Mouse (Mus musculus): ENCODE results near the gene Gp6. TPM values are rescaled to one million over a fixed set of nuclear protein-coding genes. Genes with fewer than 3 reads are reported as not detected.

The Gp6 gene
- polyA plus RNA-seq, 1 experiment from 2014 or later = not detected

DNA sequence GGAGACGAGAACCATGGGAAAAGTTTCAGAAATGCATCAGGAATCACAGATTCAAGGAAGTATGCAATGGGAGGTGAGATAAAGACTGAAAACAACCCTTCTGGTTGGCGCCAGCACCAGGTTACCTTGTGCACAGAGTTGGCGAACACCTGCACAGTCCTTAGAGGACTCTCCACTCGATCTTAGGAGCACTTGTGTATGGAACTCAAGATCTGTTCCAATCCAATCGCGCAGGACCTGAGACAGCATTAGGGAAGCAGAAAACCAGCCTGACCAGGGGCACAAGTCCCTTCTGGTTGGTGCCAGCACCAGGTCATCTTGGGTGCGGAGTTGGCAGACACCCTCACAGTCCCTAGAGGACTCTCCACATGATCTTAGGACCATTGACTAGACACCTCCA lies 24.0 kb downstream of the Gp6 start:
- Histone ChIP-seq H3K4me2 (no peak overlapping the region), H3K27me3 (replicated peaks) (no peaks in the 10 kb centered on the region), H3K4me1 (no peaks in the 10 kb centered on the region), H3K27ac (replicated peaks) (no peak overlapping the region), H3K9ac (replicated peaks) (no peak overlapping the region), H3K4me3 (replicated peaks) (no peak overlapping the region), H3K36me3 (no peaks in the 10 kb centered on the region), H3K9me3 (replicated peaks) (no peaks in the 10 kb centered on the region)
- ATAC-seq (ENCODE audit: low FRiP score) = no peak
- WGBS = 78% methylated on average over 7 of the region's 7 CpGs

- no peaks in the 10 kb centered on the region for H3K27me3 ChIP-seq (replicated peaks)
Observed at GRCm38 (mm10) chr7:4337509-4337908, 60.0 kb downstream of the Gp6 start, which contains the start of gene Ncr1. Gene Ncr1, plus strand, starts transcription at chr7:4337724.

DNA sequence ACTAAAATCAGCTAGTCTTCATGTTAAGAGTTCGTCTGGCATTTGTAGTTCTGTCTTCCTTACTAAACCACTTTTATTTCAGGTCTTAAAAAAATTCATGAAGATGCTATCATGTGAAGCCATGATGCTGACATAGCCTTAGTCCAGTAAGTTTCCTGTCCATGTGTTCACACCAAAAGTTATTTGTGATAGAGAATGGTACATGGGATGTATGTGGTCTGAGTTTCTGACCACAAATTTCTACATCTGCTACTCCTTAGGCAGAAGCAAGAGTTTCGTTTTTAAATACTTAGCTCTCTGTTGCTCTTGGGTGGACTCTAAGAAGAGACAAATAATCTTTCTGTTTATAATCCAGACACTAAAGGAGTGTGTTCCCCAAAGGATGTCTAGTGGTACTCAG lies 74.2 kb downstream of the Gp6 start:
- no peaks in the 10 kb centered on the region for H3K27me3 ChIP-seq (replicated peaks)
- no peaks in the 10 kb centered on the region for H3K4me1 ChIP-seq

More at GRCm38 (mm10) chr7:4337509-4337908, 60.0 kb downstream of the Gp6 start, which contains the start of gene Ncr1:
- Histone ChIP-seq H3K4me3 (replicated peaks) (no peak within 1 kb of the TSS), H3K9me3 (replicated peaks) (no peaks in the 10 kb centered on the region), H3K4me2 (no peak within 1 kb of the TSS), H3K36me3 (no peaks in the 10 kb centered on the region), H3K27ac (replicated peaks) (no peak within 1 kb of the TSS), H3K9ac (replicated peaks) (no peak within 1 kb of the TSS), H3K4me1 (no peaks in the 10 kb centered on the region)
- no peak for ATAC-seq (ENCODE audit: low FRiP score)

More for the DNA sequence above, 74.2 kb downstream of the Gp6 start:
- 77% methylated on average over 2 of the region's 2 CpGs for WGBS
- H3K36me3 ChIP-seq = no peaks in the 10 kb centered on the region
- no peaks in the 10 kb centered on the region for H3K9me3 ChIP-seq (replicated peaks)
- no peak overlapping the region for H3K27ac ChIP-seq (replicated peaks)
- no peak overlapping the region for H3K9ac ChIP-seq (replicated peaks)
- no peak for ATAC-seq (ENCODE audit: low FRiP score)
- H3K4me3 ChIP-seq (replicated peaks) = no peak overlapping the region
- H3K4me2 ChIP-seq = no peak overlapping the region

Small RNAs within 50 kb of the gene (microRNA-seq; reads per million reads assigned to microRNA genes)
- gene Gm24605 (not detected), gene Gm24752 (not detected), gene Gm25349 (not detected)

Other genes with a start within 250 kb of the Gp6 start
- 6.6 TPM in 2 replicates for gene Leng9, start 247.4 kb downstream of the Gp6 start, polyA plus RNA-seq (2015; fragmentation: Nextera tagmentation; extraction: Ambion mirVana)
- gene Cdc42ep5, start 232.9 kb downstream of the Gp6 start, polyA plus RNA-seq (2015; fragmentation: Nextera tagmentation; extraction: Ambion mirVana) = 7.9 and 15.5 TPM in 2 replicates
- 0.14 TPM in 1 of 2 replicates, not detected in the other for gene Lilra5, start 160.0 kb downstream of the Gp6 start, polyA plus RNA-seq (2015; fragmentation: Nextera tagmentation; extraction: Ambion mirVana)
- gene Ncr1, start 60.0 kb downstream of the Gp6 start, polyA plus RNA-seq (2015; fragmentation: Nextera tagmentation; extraction: Ambion mirVana) = 0.19 TPM in 1 of 2 replicates, not detected in the other
- 38.2 and 41.9 TPM in 2 replicates for gene Rdh13, start 47.9 kb upstream of the Gp6 start, polyA plus RNA-seq (2015; fragmentation: Nextera tagmentation; extraction: Ambion mirVana)
- gene Eps8l1, start 62.9 kb upstream of the Gp6 start, polyA plus RNA-seq (2015; fragmentation: Nextera tagmentation; extraction: Ambion mirVana) = 13.1 and 14.1 TPM in 2 replicates
- 38.8 and 44.6 TPM in 2 replicates for gene Ppp1r12c, start 103.9 kb upstream of the Gp6 start, polyA plus RNA-seq (2015; fragmentation: Nextera tagmentation; extraction: Ambion mirVana)
- gene Tnnt1, start 118.6 kb upstream of the Gp6 start, polyA plus RNA-seq (2015; fragmentation: Nextera tagmentation; extraction: Ambion mirVana) = 22.8 and 29.5 TPM in 2 replicates
- gene Tnni3, start 126.5 kb upstream of the Gp6 start, polyA plus RNA-seq (2015; fragmentation: Nextera tagmentation; extraction: Ambion mirVana) = 1.8 and 2.4 TPM in 2 replicates
- 1.8 and 2.1 TPM in 2 replicates for gene Dnaaf3, start 134.7 kb upstream of the Gp6 start, polyA plus RNA-seq (2015; fragmentation: Nextera tagmentation; extraction: Ambion mirVana)
- 77.0 and 94.1 TPM in 2 replicates for gene Syt5, start 149.8 kb upstream of the Gp6 start, polyA plus RNA-seq (2015; fragmentation: Nextera tagmentation; extraction: Ambion mirVana)
- gene Ptprh, start 206.3 kb upstream of the Gp6 start, polyA plus RNA-seq (2015; fragmentation: Nextera tagmentation; extraction: Ambion mirVana) = 0.43 and 0.65 TPM in 2 replicates
- 1.7 and 2.3 TPM in 2 replicates for gene Tmem86b, start 233.7 kb upstream of the Gp6 start, polyA plus RNA-seq (2015; fragmentation: Nextera tagmentation; extraction: Ambion mirVana)

Data from neural tube, embryonic 15.5 days (tissue).